Mouse (Mus musculus): Measurements from ENCODE around the gene Retreg3.

Gene Retreg3

DNA sequence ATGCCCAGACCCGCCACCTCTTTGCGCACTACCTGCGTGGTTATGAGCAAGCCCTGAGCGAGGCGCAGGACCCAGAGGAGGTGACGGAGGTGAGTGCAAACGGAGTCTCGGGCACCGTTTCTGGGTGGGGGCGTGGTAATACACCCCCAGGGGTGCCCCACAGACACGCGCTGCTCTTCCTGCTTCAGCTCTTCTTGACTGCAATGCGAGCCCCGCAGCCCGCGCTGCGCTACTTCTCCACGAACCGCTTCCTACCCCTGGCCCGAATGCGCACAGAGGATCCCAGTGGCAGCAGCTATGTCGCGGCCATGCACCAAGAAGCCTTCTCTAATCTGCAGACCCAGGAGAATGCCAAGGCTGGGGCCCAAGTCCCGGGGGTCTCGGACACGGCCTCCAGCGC lies 39.9 kb downstream of the Retreg3 start:
- DNase-seq (ENCODE audit: low spot score in 2 of 2): no peak

DNA sequence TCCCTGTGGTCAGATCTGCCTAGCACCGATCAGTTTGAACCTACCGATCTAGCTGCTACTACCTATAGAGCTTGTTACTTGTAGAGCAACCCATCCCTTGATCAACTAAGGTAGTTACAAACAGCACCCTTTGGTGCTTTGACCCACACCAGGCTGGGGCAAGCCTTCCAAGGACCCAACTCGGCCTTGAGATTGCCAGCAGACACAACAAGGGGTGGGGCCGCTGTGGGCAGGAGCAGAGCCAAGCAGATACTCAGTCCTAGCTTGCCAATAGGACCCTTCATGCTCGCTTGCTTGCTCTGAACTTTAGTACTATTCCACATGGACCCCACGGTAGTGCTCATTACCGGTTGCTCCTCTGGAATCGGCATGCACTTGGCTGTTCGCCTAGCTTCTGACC lies 41.6 kb downstream of the Retreg3 start, which contains the start of gene Hsd17b1:
Gene Hsd17b1 (plus strand): TSS at position 291 of the 400 bp plus-strand sequence.
- DNase-seq (ENCODE audit: low spot score in 2 of 2): no peak

DNA sequence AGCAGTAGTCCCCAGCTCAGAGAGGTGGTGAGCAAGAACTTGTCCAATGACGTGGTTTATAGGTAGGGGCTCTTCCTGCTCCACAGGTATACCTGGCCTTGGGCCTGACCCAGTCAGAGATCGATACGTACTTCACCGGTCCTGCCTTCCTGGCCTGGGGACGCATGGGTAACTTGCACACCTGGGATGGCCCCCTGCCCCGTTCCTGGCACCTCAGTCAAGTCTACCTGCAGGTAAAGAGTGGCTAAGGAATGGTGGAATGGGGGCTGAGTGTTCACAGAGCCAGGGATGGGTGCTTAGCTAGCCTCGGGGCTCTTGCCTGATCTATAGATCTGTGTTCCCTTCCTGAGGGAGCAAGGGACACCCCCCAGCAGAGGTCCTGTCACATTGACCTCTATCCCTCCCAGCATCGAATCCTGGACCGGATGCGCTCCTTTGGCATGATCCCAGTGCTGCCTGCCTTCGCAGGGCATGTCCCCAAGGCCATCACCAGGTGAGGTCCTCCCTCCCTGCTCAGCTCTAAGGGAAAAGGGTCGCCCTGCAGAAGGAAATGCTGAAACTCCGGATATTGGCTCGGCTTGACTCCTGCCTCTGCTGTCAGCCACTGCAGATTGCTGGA lies 47.8 kb downstream of the Retreg3 start:
- no peak for DNase-seq (ENCODE audit: low spot score in 2 of 2)

DNA sequence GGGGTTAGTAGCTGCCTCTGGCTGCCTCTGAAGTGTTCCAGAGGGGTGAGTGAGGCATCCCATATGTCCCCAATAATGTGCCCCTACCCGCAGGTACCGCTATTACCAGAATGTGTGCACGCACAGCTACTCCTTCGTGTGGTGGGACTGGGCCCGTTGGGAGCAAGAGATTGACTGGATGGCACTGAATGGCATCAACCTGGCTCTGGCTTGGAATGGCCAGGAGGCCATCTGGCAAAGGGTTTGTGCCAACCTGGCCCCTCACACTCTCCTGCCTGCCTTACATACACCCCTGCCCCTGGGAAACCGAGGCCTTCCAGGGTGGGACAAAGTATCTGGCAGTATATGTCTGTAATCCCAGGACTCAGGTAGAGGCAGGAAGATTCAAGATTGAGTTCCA lies 48.7 kb downstream of the Retreg3 start:
- no peak for DNase-seq (ENCODE audit: low spot score in 2 of 2)

DNA sequence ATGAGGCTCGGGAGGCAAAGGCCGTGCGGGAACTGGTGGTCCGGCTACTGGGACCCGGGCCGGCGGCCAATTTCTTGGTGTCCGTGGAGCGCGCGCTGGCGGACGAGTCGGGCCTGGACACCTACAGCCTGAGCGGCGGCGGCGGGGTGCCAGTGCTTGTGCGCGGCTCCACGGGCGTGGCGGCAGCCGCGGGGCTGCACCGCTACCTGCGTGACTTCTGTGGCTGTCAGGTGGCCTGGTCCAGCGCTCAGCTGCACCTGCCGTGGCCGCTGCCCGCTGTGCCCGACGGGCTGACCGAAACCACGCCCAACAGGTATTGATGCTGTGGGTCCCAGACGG lies 49.5 kb downstream of the Retreg3 start:
- DNase-seq (ENCODE audit: low spot score in 2 of 2): no peak

DNA sequence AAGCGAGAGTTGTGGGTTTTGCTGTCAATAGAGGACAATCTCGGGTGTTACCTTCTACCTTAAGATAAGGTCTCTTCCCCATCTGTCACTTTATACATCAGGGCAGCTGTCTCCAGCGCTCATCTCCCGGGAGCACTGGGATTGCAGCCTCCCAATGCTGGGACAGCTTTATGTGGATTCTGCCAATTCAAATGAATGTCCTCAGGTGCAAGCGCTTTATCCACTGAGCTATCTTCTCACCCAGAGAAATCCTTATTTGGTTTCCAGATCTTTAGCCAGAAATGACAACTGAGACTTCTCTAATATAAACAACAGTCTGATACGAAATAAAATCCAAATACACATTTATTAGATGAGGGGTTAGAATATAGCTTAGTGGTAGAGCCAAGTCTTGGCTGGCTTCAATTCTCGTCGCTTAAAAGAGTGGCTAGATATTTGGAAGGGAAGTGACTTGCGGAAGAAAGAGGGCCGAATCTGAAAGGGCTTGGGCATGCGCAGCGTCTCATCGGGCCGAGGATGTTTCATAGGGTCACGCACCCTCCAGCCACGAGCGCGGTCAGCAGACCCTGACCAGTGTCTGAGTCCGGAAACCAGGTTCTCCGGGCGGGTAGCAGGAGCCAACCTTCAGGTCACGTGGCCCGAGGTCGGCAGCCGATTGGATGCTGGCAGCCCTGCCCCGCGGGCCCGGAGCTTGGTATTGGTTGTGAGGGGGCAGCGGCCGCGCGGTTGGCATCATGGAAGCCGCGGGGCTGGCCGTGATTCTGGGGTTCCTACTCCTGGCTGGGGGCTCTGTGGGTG lies 50.1 kb downstream of the Retreg3 start, which contains the start of gene Naglu:
Gene Naglu (plus strand): TSS at position 622 of the 798 bp plus-strand sequence.
- peak; percentile 94 for DNase-seq (ENCODE audit: low spot score in 2 of 2)

DNA sequence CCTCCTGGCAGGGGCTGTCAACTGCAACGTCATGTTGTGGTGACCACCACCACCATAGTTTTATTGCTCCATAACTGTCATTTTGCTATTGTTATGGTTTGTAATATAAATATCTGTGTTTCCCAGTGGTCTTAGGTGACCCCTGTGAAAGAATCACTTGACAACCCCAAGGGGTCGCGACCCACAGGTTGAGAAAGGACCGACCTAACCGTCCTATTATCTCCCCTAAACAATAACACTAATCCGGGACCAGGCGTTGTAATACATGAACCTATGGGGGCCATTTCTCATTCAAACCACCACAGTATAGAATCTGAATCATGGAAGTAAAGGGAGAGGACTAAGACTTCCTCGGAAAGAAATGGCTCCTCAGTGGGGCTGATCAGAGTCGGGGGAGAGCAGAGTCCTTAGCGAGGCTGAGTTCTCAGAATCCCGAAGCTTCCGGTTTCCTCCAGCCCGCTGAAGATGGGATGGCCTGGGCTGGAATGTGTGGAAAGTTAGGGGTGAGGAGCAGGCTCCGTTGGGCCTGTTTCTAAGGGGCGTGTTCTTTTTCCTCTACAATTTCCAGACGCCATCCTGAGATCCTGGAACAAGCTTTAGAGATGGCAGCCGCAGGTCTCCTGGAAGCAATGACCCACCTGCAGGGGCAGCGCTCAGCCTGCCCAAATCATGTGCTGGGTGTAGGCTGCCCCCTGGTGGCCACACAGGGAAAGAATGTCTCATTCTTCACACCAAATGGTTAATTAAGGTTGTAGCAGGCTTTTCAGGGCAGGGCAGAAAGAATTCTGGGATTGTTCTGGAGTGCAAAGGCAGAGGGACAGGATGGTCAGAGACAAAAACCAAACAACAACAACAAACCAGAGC lies 52.9 kb downstream of the Retreg3 start:
- DNase-seq (ENCODE audit: low spot score in 2 of 2): peak; percentile 58 to 65

DNA sequence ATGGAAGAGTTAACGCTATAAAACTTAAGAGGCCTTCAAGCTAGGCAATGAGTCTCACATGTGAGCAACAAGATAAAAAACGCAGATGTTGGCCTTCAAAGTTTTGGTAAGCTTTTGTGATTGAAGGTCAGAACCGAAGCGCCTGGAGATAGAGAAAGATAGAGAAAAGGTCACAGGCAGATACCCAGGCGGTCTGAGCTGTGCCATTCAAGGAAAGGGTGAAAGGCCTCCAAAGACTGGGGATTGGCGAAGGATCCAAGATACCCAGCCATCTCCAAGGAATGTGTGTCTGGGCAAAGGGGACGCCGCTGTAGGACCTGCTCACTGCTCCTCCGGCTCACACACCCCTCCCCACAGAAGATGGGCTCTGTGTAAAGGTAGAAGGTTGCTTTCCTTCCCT lies 54.7 kb downstream of the Retreg3 start:
- DNase-seq (ENCODE audit: low spot score in 2 of 2): no peak

DNA sequence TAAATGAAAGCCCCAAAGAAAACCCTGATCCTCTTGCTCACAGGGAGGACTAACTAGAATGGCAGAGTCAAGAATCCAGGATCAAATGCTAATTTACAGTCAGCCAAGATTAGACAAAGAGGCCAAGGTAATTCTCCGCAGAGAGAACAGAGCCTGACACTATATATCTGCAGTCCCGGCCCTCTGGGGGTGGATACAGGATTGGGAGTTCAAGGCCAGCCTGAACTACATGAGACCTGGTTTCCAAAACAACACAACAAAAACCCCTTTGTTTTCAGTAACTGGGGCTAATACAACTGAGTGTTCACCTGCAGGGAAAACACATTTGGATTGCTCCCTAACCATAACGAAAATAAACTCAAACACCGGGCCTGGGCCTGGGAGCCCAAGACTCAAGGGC lies 55.2 kb downstream of the Retreg3 start:
- DNase-seq (ENCODE audit: low spot score in 2 of 2): no peak

DNA sequence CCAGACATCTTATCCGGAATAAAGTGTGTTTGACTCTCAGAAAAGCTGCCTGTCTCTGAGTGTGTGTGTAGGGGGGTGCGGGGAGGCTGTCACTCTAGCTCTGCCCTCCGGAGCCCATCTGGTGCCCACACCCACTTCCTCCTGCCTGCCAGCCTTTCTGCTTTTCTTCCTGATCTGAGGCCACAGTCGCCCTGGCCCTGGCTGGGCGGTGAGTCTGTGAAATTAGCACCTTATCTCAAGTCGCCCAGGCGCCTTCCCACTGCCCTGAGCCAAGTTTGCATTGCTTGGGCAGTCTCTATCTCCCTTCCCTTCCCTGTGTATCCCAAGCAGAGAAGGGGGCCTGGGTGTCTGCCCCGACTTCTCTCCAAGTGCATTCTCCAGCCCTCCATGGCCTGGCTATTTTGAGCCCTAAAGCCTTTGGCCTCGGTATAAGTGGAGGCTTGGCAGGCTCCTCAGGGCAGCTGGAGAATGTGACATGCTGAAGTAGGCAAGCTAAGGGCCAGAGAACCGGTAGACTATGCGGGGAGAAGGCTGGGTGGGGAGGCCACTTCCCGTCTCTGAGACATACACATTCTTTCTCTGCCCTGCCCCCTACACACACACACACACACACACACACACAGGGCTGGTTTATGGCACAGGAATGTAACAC lies 55.9 kb downstream of the Retreg3 start:
- DNase-seq (ENCODE audit: low spot score in 2 of 2): no peak

DNA sequence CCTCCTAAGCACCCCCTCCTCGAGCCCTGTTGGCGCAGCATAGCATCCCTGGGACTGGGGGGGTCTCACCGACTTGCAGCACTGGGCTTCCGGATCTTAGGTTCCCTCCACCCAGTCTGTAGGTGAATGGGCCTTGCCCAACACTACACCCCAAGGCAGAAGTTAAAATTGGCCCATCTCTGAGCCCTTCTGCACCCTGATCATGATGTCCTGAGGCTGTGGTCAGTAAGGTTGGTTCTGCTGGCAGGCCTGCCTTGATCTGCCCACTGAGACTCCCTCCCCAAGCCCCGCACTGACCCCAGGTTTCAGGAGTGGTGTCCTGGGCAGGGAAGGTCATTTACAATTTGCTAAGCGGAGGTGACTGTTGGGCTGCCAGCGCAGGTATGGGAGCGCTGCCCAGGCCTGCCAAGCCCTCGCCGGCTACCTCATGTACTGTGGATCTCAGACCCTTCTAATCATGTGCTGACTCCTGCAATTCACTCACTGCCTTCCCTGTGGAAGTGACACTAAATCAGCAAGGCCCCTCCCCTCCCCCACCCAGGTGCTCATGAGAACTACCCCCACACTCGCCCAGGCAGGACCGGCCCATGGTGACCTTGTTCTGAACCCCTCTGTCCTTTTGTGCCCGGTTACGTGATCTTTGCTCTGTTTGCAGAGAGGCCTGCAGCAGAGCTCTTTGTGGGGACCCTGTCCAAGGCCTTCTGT lies 56.6 kb downstream of the Retreg3 start:
- DNase-seq (ENCODE audit: low spot score in 2 of 2): no peak

DNA sequence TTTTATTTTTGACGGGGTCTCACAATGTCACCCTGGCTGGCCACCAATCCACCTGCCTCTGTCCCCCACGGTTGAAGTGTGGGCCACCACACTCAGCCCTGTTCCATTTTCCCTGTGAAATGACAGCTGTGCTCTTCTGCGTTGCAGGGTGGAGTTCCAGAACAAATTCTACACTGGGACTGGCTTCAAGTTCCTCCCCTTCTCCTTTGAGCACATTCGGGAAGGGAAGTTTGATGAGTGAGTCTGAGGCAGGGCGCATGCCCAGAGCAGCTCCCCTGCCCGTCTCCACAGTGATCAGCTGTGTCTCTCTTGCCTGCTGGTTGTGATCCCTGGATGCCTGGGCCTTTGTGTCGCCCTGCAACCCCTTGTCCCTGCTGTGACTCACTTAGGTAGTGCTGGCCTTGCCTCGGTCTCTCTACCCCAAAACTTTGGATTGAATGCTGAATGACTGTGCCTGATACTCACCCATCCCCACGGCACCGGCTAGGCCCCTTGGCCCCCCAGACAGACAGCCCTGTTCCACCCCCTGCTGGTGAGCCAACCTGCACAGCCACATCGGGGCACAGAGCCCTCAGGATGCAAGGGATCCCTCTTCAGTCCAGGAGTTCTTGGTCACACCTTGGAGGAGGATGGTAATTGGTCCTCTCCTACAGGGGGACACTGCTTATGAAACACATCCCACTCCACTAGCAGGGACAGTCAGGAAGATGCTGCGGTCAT lies 57.4 kb downstream of the Retreg3 start:
- peak in 1 of 2 experiments; percentile 54 for DNase-seq (ENCODE audit: low spot score in 2 of 2)

DNA sequence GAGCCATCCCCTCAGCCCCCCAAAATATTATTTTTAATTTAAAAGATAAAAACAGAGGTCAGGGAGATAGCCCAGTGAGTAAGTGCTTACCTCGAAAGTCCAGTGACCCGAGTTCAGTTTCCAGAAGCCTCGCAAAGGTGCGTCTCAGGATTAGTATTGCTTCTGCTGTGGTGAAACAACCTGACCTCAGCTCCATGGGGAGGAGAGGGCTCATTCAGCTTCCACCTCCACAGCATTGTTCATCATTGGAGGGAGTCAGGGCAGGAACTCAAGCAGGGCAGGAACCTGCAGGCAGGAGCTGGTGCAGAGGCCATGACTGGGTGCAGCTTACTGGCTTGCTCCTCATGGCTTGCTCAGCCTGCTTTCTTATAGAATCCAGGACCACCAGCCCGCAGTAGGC lies 58.6 kb downstream of the Retreg3 start:
- no peak for DNase-seq (ENCODE audit: low spot score in 2 of 2)

DNA sequence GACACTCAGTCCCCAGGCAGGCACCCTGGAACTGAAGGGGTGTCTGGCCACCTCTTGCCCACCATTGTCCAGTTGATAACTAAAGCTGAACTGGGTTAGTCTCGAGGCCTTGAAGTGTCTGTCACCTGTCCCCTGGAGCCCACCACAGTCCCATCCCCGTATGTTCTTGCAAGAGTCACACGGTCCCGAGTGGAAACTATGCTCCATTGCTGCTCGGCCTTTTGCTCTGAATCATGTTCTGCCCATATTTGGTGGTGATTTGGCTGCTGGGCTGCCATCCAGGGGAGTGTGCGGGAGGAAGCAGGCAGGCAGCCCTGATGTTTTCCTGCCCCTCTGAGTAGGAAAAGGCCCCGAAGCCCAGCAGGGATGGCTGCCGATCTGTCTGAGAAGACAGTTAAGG lies 59.6 kb downstream of the Retreg3 start:
- DNase-seq (ENCODE audit: low spot score in 2 of 2): peak; percentile 54 to 58

DNA sequence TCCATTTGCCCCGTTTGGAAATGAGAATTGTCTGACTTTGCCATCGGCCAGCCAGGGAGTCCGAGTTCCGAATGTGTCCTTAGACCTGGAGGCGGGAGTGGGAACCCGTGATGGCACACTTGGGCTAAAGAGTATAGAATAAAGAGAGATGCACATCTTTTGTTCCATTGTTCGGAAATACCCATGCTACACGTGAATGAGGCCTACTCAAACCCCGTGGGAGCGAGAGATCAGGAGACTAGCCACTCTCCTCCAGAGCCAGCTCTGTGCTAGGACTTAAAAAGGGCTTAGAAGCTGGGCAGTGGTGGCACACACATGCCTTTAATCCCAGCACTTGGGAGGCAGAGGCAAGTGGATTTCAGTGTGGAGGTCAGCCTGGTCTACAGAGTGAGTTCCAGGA lies 60.2 kb downstream of the Retreg3 start:
- no peak for DNase-seq (ENCODE audit: low spot score in 2 of 2)

DNA sequence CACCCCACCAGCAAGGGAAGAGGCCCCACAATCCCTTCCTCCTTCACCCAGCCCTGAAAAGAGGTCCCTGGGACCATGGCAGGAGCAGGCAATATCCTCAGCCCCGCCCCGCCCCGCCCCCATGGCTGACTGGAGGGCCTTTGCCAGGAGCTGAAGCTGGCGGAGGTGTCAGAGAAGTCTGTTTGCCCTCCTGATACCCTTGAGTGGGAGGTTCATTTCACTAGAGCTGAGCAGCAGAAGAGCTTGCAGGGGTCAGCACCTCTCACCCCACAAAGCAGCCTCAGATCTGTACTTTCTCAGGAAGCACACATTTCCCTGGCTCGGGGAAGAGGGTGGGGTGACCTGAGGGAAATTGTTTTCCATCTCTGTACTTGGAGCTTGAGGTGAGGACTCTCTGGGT lies 61.0 kb downstream of the Retreg3 start:
- DNase-seq (ENCODE audit: low spot score in 2 of 2): no peak

DNA sequence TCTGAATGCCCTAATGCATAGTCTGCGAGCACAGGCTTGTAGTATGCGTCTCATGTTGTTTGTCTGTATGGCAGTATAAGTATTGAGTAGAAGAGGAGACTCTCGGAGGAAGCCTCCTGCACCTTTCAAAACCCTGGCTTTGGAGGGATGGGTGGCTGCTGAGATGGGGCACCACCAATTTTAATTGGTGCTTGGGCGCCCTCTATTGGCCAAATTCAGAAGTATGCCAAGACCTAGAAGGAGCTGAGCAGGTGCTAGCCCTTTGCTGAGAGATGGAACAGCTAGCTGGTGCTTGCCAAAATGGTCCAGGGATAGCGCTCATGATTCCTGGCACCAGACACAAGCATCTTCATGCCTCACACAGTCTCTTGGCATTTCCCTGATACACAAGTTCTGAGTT lies 61.8 kb downstream of the Retreg3 start:
- peak; percentile 59 to 71 for DNase-seq (ENCODE audit: low spot score in 2 of 2)

DNA sequence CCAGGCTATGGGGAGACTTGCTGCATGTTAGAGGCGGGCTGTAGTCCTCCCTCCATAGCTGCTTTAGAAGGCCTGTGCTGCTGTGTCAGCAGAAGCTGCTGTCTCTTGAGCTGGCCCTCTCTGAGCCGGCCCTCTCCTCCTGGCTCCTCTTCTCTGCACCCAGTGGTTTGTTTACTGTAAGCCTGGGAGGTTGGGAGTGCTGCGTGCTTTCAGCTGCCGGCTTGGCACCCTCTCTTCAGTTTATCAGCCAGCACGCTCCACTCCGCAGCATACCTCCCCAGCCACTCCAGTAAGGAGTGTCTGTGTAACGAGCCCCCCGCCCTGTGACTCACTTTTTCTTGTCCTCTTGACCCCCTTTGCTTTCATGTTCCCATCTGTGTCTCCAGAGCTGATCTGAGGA lies 62.8 kb downstream of the Retreg3 start:
- DNase-seq (ENCODE audit: low spot score in 2 of 2): no peak

DNA sequence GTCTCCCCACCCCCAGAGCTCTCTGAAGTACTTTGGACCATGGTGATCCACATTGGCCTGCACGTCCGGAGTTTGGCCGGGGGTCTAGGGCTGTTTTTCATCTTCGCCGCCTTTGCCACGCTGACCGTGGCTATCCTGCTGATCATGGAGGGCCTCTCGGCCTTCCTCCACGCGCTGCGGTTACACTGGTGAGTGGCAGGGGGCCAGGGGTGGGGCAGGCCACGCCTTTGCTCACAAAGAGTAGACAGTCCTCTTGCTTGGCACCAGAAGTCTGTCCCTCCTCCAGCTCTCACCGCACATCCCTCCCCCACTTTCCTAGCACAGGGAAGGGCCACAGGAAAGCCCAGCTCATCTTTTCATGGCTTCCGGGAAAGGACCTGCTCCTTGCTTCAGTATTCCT lies 64.3 kb downstream of the Retreg3 start:
- no peak for DNase-seq (ENCODE audit: low spot score in 2 of 2)

DNA sequence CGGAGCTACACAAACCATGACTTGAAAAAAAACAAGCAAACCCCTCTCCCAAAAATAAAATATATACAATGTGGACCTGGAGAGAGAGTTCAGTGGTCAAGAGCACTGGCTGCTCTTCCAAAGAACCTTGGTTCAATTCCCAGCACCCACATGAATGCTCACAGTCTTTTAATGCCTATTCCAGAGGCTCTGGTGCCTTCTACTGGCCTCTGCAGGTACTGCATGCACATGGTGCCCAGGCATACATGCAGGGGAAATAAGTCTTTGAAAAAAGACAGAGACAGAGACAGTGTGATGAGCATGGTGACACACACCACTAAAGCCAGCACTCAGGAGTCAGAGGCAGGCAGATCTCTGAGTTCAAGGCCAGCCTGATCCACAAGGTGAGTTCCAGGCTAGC lies 65.7 kb downstream of the Retreg3 start:
- no peak for DNase-seq (ENCODE audit: low spot score in 2 of 2)

All from right cerebral cortex, postnatal 36 days (tissue).